Mouse (Mus musculus) erythroblast, embryonic 14.5 days (primary cell): ENCODE results near the gene A2ml1.

Experiments
- GATA1 ChIP-seq: IDR thresholded peaks from 2 replicates; pipeline ENCODE4 v1.6.1; 2012; ENCODE audit warnings: low read length, inconsistent platforms, mixed read lengths
- TAL1 ChIP-seq: IDR thresholded peaks from 3 replicates; pipeline ENCODE4 v1.6.1; 2012; ENCODE audit warnings: low read length, inconsistent platforms, mixed read lengths

DNA sequence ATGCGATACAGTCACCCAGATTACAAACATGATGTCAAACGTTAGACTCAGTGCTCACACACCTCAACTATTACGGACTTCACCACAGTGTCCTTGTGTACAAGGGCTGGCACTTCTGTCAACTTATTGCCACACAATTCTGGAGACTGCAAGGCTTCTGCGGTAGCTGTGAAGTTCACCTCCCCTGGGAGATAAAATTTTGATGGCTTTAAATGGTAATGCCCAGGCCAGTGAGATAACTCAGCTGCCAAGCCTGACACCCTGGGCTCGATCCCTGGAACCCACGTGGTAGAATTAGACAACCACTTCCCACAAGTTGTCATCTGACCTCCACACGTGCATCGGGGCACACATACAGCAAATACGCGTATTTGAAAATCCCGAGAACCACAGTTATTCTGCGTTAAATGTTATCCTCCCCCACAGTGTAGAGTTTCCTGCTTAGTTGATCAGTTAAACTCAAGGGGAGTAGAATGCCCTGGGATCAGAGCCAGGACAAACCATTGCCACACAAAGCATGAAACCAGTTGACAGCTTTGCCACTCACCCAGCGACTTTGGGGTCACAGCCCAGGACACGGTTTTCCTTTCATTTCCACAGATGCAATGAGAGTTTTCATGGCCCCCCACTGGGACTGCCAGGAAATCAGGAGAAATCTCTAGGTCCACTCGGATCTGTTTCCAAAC, 86.6 kb downstream of the A2ml1 start:
- TF ChIP-seq TAL1 (no peak), GATA1 (no peak)
